Mouse (Mus musculus) ES-E14 (cell line): ENCODE results near the gene 9130213A22Rik. TPM values are rescaled to one million over a fixed set of nuclear protein-coding genes. Genes with fewer than 3 reads are reported as not detected.

Source experiments
- DNase-seq: peaks from one replicate; pipeline ENCODE4 v3.0.0-alpha.2; 2013; ENCODE audit warnings: low read depth, low spot score
- H3K27ac ChIP-seq: 2 replicates; pipeline ENCODE4 v1.5.1; 2012; ENCODE audit warnings: low read depth, mild to moderate bottlenecking, low read length, moderate library complexity, mixed read lengths; ENCODE audit not compliant: poor library complexity, insufficient read depth, severe bottlenecking
- H3K36me3 ChIP-seq: 2 replicates; pipeline ENCODE4 v1.6.1; 2012; ENCODE audit warnings: mild to moderate bottlenecking, low read length, moderate library complexity, mixed read lengths; ENCODE audit not compliant: control insufficient read depth, poor library complexity, insufficient read depth, severe bottlenecking
- H3K4me1 ChIP-seq, 2 experiments: fragments of 150-350 bp in 1 of 2; sonication (generic) in 1 of 2; 2 replicates each; pipeline ENCODE4 v1.6.1; 2012; ENCODE audit warnings: low read length in 2 of 2, mild to moderate bottlenecking in 1 of 2, mixed read lengths in 1 of 2; ENCODE audit not compliant: control insufficient read depth in 2 of 2, insufficient read depth in 2 of 2, poor library complexity in 1 of 2
- H3K4me3 ChIP-seq, 2 experiments: fragments of 150-350 bp in 1 of 2; sonication (generic) in 1 of 2; 2 replicates each; pipeline ENCODE4 v1.5.1; 2012; ENCODE audit warnings: low read length in 2 of 2, low read depth in 1 of 2, mild to moderate bottlenecking in 1 of 2, mixed read lengths in 1 of 2; ENCODE audit not compliant: insufficient read depth in 1 of 2, poor library complexity in 1 of 2, severe bottlenecking in 1 of 2
- H3K9ac ChIP-seq: 2 replicates; pipeline ENCODE4 v1.6.1; 2012; ENCODE audit warnings: low read depth, mild to moderate bottlenecking, low read length, mixed read lengths; ENCODE audit not compliant: poor library complexity, insufficient read depth, severe bottlenecking
- H3K9me3 ChIP-seq: fragments of 150-350 bp; sonication (generic); 2 replicates; pipeline ENCODE4 v1.6.1; 2012; ENCODE audit warnings: low read depth, mild to moderate bottlenecking, low read length; ENCODE audit not compliant: control insufficient read depth, insufficient read depth
- CHD2 ChIP-seq: IDR thresholded peaks from 2 replicates; pipeline ENCODE4 v1.6.1; 2014; ENCODE audit warnings: mild to moderate bottlenecking, low read depth, low read length, inconsistent platforms
- HCFC1 ChIP-seq: IDR thresholded peaks from 2 replicates; pipeline ENCODE4 v1.6.1; 2012; ENCODE audit warnings: low read length, inconsistent platforms, borderline replicate concordance; ENCODE audit not compliant: insufficient read depth
- MAFK ChIP-seq: IDR thresholded peaks from 2 replicates; pipeline ENCODE4 v1.6.1; 2014; ENCODE audit warnings: mild to moderate bottlenecking, low read depth, low read length, inconsistent platforms; ENCODE audit not compliant: insufficient read depth
- ZC3H11A ChIP-seq: IDR thresholded peaks from 2 replicates; pipeline ENCODE4 v1.6.1; 2012; ENCODE audit warnings: low read depth, mild to moderate bottlenecking, inconsistent platforms, low read length, borderline replicate concordance
- ZNF384 ChIP-seq: IDR thresholded peaks from 2 replicates; pipeline ENCODE4 v1.6.1; 2012; ENCODE audit warnings: low read depth, low read length, inconsistent platforms
- in situ Hi-C, 2 experiments: fragments of 600-800 bp; cut with MboI; formaldehyde crosslinking; loops; one replicate each; pipeline ENCODE4 v1.15.1; 2025; ENCODE audit warnings: low sequenced_read_pairs in 2 of 2, inconsistent platforms in 1 of 2; ENCODE audit not compliant: unreplicated experiment in 2 of 2
- total RNA-seq: library from RNA; depleted of rRNA; stranded (reverse); fragments of 300-350 nt; gene quantifications from 2 replicates; pipeline ENCODE4 v1.2.3, GENCODE M21; 2012

9130213A22Rik gene
- total RNA-seq, 1 experiment, result not detected

DNA sequence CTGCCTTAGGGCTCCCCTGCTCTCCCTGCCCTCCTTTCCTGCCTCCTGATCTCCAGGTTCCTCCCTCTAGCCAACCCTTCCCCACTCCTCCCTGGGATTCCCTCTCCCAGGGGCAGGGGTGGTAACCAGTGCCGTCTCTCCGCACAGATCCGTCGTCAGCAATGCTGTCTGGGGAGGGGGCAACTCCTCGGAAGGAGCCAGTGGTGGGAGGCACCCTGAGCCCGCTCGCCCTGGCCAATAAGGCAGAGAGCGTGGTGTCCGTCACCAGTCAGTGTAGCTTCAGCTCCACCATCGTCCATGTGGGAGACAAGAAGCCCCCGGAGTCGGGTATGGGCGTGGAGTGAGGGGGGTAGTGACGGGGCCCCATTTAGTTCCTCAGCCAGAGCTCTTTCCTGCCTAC, 17.9 kb downstream of the 9130213A22Rik start:
- peaks cover 65% of the 10 kb centered on the region for H3K36me3 ChIP-seq
- no peak overlapping the region for H3K4me3 ChIP-seq
- no peak overlapping the region for H3K27ac ChIP-seq

DNA sequence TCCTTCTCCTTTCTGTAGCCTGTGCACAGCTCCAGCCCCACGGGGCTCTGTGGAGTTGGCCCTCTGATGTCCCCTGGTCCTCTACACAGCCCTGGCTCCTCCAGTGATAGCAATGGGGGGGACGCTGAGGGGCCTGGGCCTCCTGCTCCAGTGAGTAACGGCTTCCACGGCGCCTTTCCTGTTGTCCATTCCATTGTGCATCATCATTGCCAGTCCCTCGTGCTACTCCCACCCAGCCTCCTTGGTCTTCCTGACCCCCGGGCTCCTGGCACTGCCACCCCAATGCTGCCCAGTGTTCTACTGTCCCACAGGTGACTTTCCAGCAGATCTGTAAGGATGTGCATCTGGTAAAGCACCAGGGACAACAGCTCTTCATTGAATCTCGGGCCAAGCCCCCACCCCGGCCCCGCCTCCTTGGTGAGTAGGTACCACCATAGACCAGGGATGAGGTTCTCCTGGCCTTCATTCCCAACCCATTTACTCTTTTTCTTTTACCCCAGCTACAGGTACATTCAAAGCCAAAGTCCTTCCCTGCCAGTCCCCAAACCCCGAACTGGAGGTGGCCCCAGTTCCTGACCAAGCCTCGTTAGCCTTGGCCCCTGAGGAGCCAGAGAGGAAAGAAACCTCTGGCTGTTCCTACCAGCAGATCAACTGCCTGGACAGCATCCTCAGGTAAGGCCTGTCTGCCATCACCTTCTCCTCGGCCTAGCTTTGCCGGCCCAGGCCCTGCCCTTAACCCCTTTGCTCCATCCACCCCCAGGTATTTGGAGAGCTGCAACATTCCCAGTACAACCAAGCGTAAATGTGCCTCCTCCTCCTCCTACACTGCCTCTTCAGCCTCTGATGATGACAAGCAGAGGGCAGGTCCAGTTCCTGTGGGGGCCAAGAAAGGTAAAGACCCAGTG, 18.6 kb downstream of the 9130213A22Rik start:
- Histone ChIP-seq H3K4me1 (no peaks in the 10 kb centered on the region; a peak in 1 of 4 replicates), H3K9ac (no peak overlapping the region), H3K27ac (no peak overlapping the region), H3K36me3 (peaks cover 65% of the 10 kb centered on the region), H3K4me3 (no peak overlapping the region), H3K9me3 (no peaks in the 10 kb centered on the region)
- in situ Hi-C loops, result no loop called here
- DNase-seq, result no peak
- TF ChIP-seq CHD2 (no peak), MAFK (no peak), HCFC1 (no peak), ZC3H11A (no peak), ZNF384 (no peak)

More for the DNA sequence above, 17.9 kb downstream of the 9130213A22Rik start:
- in situ Hi-C loops, result no loop called here
- DNase-seq, result no peak
- TF ChIP-seq CHD2 (no peak), ZNF384 (no peak), ZC3H11A (no peak), HCFC1 (no peak), MAFK (no peak)
- Histone ChIP-seq H3K9ac (no peak overlapping the region), H3K9me3 (no peaks in the 10 kb centered on the region), H3K4me1 (peaks cover 0 to 5% of the 10 kb centered on the region in 2 experiments; a peak in 1 of 4 replicates)

DNA sequence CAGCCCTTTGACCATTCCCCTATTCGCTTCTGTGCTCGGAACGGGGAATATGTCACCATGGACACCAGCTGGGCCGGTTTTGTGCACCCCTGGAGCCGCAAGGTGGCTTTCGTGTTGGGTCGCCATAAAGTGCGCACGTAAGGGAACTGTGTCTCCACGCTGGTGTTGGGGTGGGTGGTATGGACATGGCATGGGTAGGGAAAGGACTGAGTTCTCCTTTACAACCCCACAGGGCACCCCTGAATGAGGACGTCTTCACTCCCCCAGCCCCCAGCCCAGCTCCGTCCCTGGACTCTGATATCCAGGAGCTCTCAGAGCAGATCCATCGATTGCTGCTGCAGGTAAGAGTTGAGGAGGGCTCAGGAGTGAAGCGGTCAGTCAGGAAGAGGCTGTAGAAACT, 19.3 kb downstream of the 9130213A22Rik start:
- Histone ChIP-seq H3K27ac (no peak overlapping the region), H3K4me3 (no peak overlapping the region), H3K36me3 (peaks cover 65% of the 10 kb centered on the region), H3K4me1 (peaks cover 3 to 5% of the 10 kb centered on the region in 2 experiments; a peak in 2 of 4 replicates), H3K9ac (no peak overlapping the region), H3K9me3 (no peaks in the 10 kb centered on the region)
- TF ChIP-seq MAFK (no peak), HCFC1 (no peak), ZC3H11A (no peak), CHD2 (no peak), ZNF384 (no peak)
- in situ Hi-C loops, result no loop called here
- DNase-seq, result no peak

DNA sequence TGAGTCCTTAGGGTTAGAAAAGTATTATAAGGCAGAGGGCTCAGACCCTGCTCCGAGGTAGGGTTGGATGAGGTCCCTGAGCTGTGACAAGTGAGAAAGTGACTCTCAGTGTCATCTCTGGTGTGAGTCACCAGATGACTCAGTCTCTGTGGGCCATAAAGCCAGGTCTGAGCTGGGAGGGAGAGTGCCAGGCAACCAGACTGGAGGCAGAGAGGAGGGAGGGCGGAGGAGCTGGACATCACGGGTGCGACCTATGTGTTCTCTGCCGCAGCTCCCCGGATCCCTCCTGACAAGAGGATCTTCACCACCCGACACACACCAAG, 20.0 kb downstream of the 9130213A22Rik start:
- Histone ChIP-seq H3K4me3 (no peak overlapping the region), H3K4me1 (peaks cover 7 to 11% of the 10 kb centered on the region in 2 experiments; a peak in 3 of 4 replicates), H3K9me3 (no peaks in the 10 kb centered on the region), H3K9ac (no peak overlapping the region), H3K27ac (no peak overlapping the region), H3K36me3 (peaks cover 61% of the 10 kb centered on the region)
- in situ Hi-C loops, result no loop called here
- TF ChIP-seq ZC3H11A (no peak), HCFC1 (no peak), CHD2 (no peak), MAFK (no peak)
- DNase-seq, result no peak
